Mouse (Mus musculus) heart, embryonic 11.5 days (tissue): ENCODE results near the gene Trabd2b. TPM values are rescaled to one million over a fixed set of nuclear protein-coding genes. Genes with fewer than 3 reads are reported as not detected.

Source experiments
- ATAC-seq: fragments of 200-750 bp; cut with Nextera tagmentation; replicated peaks from 2 replicates; pipeline ENCODE4 v1.8.0; 2017; ENCODE audit warnings: moderate library complexity; ENCODE audit not compliant: insufficient number of reproducible peaks, low FRiP score, low TSS enrichment
- H3K27ac ChIP-seq: fragments of 300-500 bp; sonication (generic); 2 replicates; pipeline ENCODE4 v1.5.1; 2014; ENCODE audit warnings: mild to moderate bottlenecking, low read depth, low read length
- H3K27me3 ChIP-seq: fragments of 300-500 bp; sonication (generic); 2 replicates; pipeline ENCODE4 v1.6.1; 2014; ENCODE audit warnings: mild to moderate bottlenecking, low read length, mixed read lengths; ENCODE audit not compliant: control insufficient read depth, insufficient read depth
- H3K36me3 ChIP-seq: fragments of 300-500 bp; sonication (generic); 2 replicates; pipeline ENCODE4 v1.6.1; 2014; ENCODE audit warnings: mild to moderate bottlenecking, low read length, moderate library complexity, mixed read lengths; ENCODE audit not compliant: control insufficient read depth, insufficient read depth
- H3K4me1 ChIP-seq: fragments of 300-500 bp; sonication (generic); 2 replicates; pipeline ENCODE4 v1.6.1; 2014; ENCODE audit warnings: low read length; ENCODE audit not compliant: control insufficient read depth, insufficient read depth
- H3K4me2 ChIP-seq: fragments of 300-500 bp; sonication (generic); 2 replicates; pipeline ENCODE4 v1.6.1; 2014; ENCODE audit warnings: mild to moderate bottlenecking, moderate library complexity
- H3K4me3 ChIP-seq: fragments of 300-500 bp; sonication (generic); 2 replicates; pipeline ENCODE4 v1.5.1; 2014; ENCODE audit warnings: low read depth, low read length
- H3K9ac ChIP-seq: fragments of 300-500 bp; sonication (generic); 2 replicates; pipeline ENCODE4 v1.6.1; 2014; ENCODE audit warnings: mild to moderate bottlenecking, low read depth, low read length, moderate library complexity
- H3K9me3 ChIP-seq: fragments of 300-500 bp; sonication (generic); replicated peaks from 2 replicates; pipeline ENCODE4 v1.6.1; 2016; ENCODE audit warnings: low read length; ENCODE audit not compliant: control insufficient read depth
- WGBS: fragments of 180-500 bp; shearing (Covaris S2); extraction: QIAGEN DNeasy Blood & Tissue Kit; methylation state at CpG from one replicate; pipeline ENCODE4 v1.1.7; 2014; ENCODE audit not compliant: insufficient replicate concordance; 5-methylcytosine and 5-hydroxymethylcytosine counted together
- polyA plus RNA-seq: library from polyadenylated mRNA; unstranded; fragments of >200 nt; fragmentation: Nextera tagmentation; extraction: Ambion mirVana; gene quantifications from 2 replicates; pipeline ENCODE4 v1.2.1, GENCODE M21; 2014

The Trabd2b gene
- polyA plus RNA-seq, 1 experiment from 2014 or later, result 1.5 TPM

GRCm38 (mm10) chr4:114651007-114651406 is 244.5 kb downstream of the Trabd2b start:
- WGBS, result 52% methylated on average over 3 of the region's 3 CpGs
- Histone ChIP-seq H3K4me1 (peaks cover 5% of the 10 kb centered on the region; the same call in 1 of the 2 replicates), H3K27ac (no peak overlapping the region), H3K4me3 (no peak overlapping the region), H3K36me3 (no peaks in the 10 kb centered on the region), H3K4me2 (no peak overlapping the region), H3K9me3 (no peaks in the 10 kb centered on the region), H3K27me3 (peaks cover 35% of the 10 kb centered on the region), H3K9ac (no peak overlapping the region)
- no peak; the same call in 1 of the 2 replicates for ATAC-seq

GRCm38 (mm10) chr4:114651606-114652005 is 245.1 kb downstream of the Trabd2b start:
- Histone ChIP-seq H3K27ac (no peak overlapping the region), H3K4me1 (peaks cover 5% of the 10 kb centered on the region; the same call in 1 of the 2 replicates), H3K4me3 (no peak overlapping the region), H3K36me3 (no peaks in the 10 kb centered on the region), H3K4me2 (no peak overlapping the region), H3K9ac (no peak overlapping the region), H3K9me3 (no peaks in the 10 kb centered on the region), H3K27me3 (peaks cover 36% of the 10 kb centered on the region)
- no peak for ATAC-seq
- WGBS, result 70% methylated on average over 5 of the region's 5 CpGs

GRCm38 (mm10) chr4:114652400-114652799 is 245.9 kb downstream of the Trabd2b start:
- H3K4me2 ChIP-seq, result no peak overlapping the region
- WGBS, result 76% methylated on average over 4 of the region's 4 CpGs

GRCm38 (mm10) chr4:114657933-114658332 is 251.4 kb downstream of the Trabd2b start:
- no peaks in the 10 kb centered on the region for H3K9me3 ChIP-seq
- no peak overlapping the region for H3K9ac ChIP-seq
- 53% methylated on average over 2 of the region's 2 CpGs for WGBS
- no peak overlapping the region for H3K4me3 ChIP-seq
- peaks cover 13% of the 10 kb centered on the region; the same call in 1 of the 2 replicates for H3K27me3 ChIP-seq
- no peaks in the 10 kb centered on the region for H3K36me3 ChIP-seq
- no peak overlapping the region for H3K27ac ChIP-seq
- no peak overlapping the region for H3K4me2 ChIP-seq
- ATAC-seq, result no peak
- H3K4me1 ChIP-seq, result no peaks in the 10 kb centered on the region

More at GRCm38 (mm10) chr4:114652400-114652799, 245.9 kb downstream of the Trabd2b start:
- H3K9ac ChIP-seq, result no peak overlapping the region
- H3K4me1 ChIP-seq, result peaks cover 5% of the 10 kb centered on the region; the same call in 1 of the 2 replicates
- no peak overlapping the region for H3K4me3 ChIP-seq
- H3K27me3 ChIP-seq, result peaks cover 31% of the 10 kb centered on the region
- no peak overlapping the region for H3K27ac ChIP-seq
- H3K36me3 ChIP-seq, result no peaks in the 10 kb centered on the region
- H3K9me3 ChIP-seq, result no peaks in the 10 kb centered on the region
- ATAC-seq, result no peak

GRCm38 (mm10) chr4:114659876-114660275 is 253.4 kb downstream of the Trabd2b start:
- Histone ChIP-seq H3K27me3 (peaks cover 23% of the 10 kb centered on the region), H3K4me3 (no peak overlapping the region), H3K27ac (no peak overlapping the region), H3K9me3 (no peaks in the 10 kb centered on the region), H3K36me3 (no peaks in the 10 kb centered on the region), H3K4me2 (no peak overlapping the region), H3K9ac (no peak overlapping the region), H3K4me1 (no peaks in the 10 kb centered on the region)
- ATAC-seq, result no peak
- 59% methylated on average over 5 of the region's 5 CpGs for WGBS

- Histone ChIP-seq H3K4me3 (no peak overlapping the region), H3K4me2 (no peak overlapping the region), H3K36me3 (no peaks in the 10 kb centered on the region), H3K9me3 (no peaks in the 10 kb centered on the region), H3K9ac (no peak overlapping the region), H3K27me3 (peaks cover 56% of the 10 kb centered on the region), H3K27ac (no peak overlapping the region), H3K4me1 (peaks cover 8% of the 10 kb centered on the region)
- no peak for ATAC-seq
- WGBS, result 60% methylated on average over 9 of the region's 9 CpGs
These were observed 257.8 kb downstream of the Trabd2b start for GRCm38 (mm10) chr4:114664063-114665036.

Other genes starting within 250 kb of the Trabd2b start
- not detected in 2 replicates for gene Skint11, start 243.3 kb upstream of the Trabd2b start, polyA plus RNA-seq